Mouse (Mus musculus) frontal cortex, adult 2 months (tissue): ENCODE results near the gene Paf1. TPM values are rescaled to one million over a fixed set of nuclear protein-coding genes. Genes with fewer than 3 reads are reported as not detected.

Experiments used
- DNase-seq, 2 experiments: peaks; one replicate each; pipeline ENCODE4 v3.0.0; 2022; ENCODE audit warnings: low spot score in 1 of 2; ENCODE audit errors: extremely low spot score in 1 of 2
- polyA plus RNA-seq: library from polyadenylated mRNA; depleted of rRNA; stranded (reverse); fragments of >200 nt; gene quantifications from 2 replicates; pipeline ENCODE4 v1.2.3, GENCODE M21; 2012; rRNA removed

Gene Paf1
- polyA plus RNA-seq = 149 and 182 TPM in 2 replicates

GRCm38 (mm10) chr7:28392429-28393271 is at the start of gene Paf1, which contains the start of gene Med29:
TSS of gene Paf1 (plus strand) at chr7:28392951.
TSS of gene Med29 (minus strand) at chr7:28392708.
- DNase-seq = peak; percentile 98 to 99

- DNase-seq = peak in 1 of 2 experiments; percentile 83
Measured at GRCm38 (mm10) chr7:28344637-28345036, 48.1 kb upstream of the Paf1 start.

- no peak for DNase-seq
Measured at GRCm38 (mm10) chr7:28347746-28348145, 45.0 kb upstream of the Paf1 start.

- DNase-seq = no peak
Measured at GRCm38 (mm10) chr7:28348601-28349000, 44.1 kb upstream of the Paf1 start.

- peak; percentile 93 to 99 for DNase-seq
Measured at GRCm38 (mm10) chr7:28350155-28350883, 42.4 kb upstream of the Paf1 start, which contains the start of gene Rps16. TSS of gene Rps16 (plus strand) at chr7:28350652.

- no peak for DNase-seq
Measured at GRCm38 (mm10) chr7:28351676-28352191, 41.0 kb upstream of the Paf1 start.

- DNase-seq = no peak
Measured at GRCm38 (mm10) chr7:28353267-28353666, 39.5 kb upstream of the Paf1 start.

- DNase-seq = no peak
Measured at GRCm38 (mm10) chr7:28354113-28354581, 38.6 kb upstream of the Paf1 start.

GRCm38 (mm10) chr7:28354596-28354995 is 38.2 kb upstream of the Paf1 start:
- no peak for DNase-seq

GRCm38 (mm10) chr7:28355221-28355620 is 37.5 kb upstream of the Paf1 start:
- no peak for DNase-seq

- DNase-seq = no peak
Measured at GRCm38 (mm10) chr7:28356981-28357380, 35.8 kb upstream of the Paf1 start.

GRCm38 (mm10) chr7:28357984-28358383 is 34.8 kb upstream of the Paf1 start:
- DNase-seq = no peak

- no peak for DNase-seq
Measured at GRCm38 (mm10) chr7:28358431-28358830, 34.3 kb upstream of the Paf1 start.

- DNase-seq = no peak
Measured at GRCm38 (mm10) chr7:28359854-28360253, 32.9 kb upstream of the Paf1 start.

GRCm38 (mm10) chr7:28360291-28360690 is 32.5 kb upstream of the Paf1 start:
- DNase-seq = no peak

GRCm38 (mm10) chr7:28361647-28362341 is 31.0 kb upstream of the Paf1 start:
- no peak for DNase-seq

- DNase-seq = no peak
Measured at GRCm38 (mm10) chr7:28362441-28363060, 30.2 kb upstream of the Paf1 start.

- DNase-seq = no peak
Measured at GRCm38 (mm10) chr7:28367663-28368275, 25.0 kb upstream of the Paf1 start.

GRCm38 (mm10) chr7:28368276-28368920 is 24.4 kb upstream of the Paf1 start:
- DNase-seq = no peak
